Mouse (Mus musculus): Measurements from ENCODE around the gene Phc2. TPM values are rescaled to one million over a fixed set of nuclear protein-coding genes. Genes with fewer than 3 reads are reported as not detected.

Gene Phc2
- polyA plus RNA-seq, 1 experiment from 2014 or later: 101 TPM

DNA sequence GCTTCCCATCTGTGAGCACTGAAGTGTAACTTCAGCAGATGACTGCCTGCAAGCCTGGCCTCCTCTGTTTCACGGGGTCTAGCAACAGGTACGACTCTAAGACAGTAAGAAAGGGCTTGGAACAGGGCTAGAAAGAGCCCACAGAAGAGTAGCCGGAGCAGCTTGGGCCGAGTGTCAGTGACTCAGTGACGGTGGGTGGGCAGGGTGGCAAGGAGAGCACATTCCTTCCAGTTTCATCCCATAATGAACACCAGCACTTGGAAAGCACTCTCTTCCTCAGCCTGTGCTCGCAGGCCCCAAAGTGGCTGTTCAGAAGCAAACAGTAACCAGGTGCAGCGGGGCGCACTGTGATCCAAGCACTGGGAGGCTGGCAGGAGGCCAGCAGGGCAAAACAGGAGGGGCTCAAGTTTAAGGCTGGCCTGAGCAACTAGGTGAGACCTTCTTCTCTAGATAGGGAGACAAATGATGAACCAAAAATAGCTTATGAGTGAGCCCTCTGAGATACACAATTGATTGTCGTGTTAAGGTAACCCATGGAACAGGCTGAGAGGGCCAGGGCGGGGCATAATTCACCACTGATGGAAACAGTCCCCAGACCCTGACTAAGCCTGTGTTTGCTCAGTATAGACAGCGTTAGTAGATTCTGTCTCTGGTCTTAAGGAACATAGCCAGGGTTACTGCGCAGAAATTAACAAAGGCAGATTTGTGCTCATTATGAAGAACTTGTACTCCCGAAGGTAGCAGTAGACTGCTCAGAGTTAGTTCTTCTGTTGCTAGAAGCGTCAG is 83.5 kb downstream of the Phc2 start:
- Histone ChIP-seq H3K27me3 (no peaks in the 10 kb centered on the region), H3K27ac (replicated peaks) (peak overlapping the region; percentile 88), H3K9ac (peak overlapping the region; percentile 50; the same call in 1 of the 2 replicates), H3K36me3 (peaks cover 12% of the 10 kb centered on the region; the same call in 1 of the 2 replicates), H3K9me3 (no peaks in the 10 kb centered on the region), H3K4me1 (replicated peaks) (peaks cover 84% of the 10 kb centered on the region), H3K4me3 (no peak overlapping the region), H3K4me2 (peak overlapping the region; percentile 12; the same call in 1 of the 2 replicates)
- no peak for ATAC-seq (ENCODE audit: low read depth)
- 63% methylated on average over 14 of the region's 14 CpGs for WGBS

DNA sequence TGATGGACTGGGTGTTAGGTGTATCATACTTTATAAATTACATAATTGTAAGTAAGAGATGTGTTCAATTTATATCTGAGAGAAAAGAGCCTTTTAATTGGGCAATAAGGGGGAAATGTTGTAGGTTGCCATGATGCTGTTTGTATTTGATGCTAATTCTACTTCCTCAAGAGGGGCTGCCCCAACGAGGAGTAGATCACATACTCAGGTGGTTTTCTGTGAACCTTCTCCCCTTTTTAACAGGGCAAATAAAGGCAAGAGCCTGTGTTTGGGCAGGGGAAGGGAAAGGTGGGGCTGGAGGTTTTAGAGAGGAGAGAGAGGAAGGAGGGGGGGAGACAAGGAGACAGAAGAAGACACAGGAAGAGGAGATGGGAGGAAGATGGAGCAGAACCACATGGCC is 86.4 kb downstream of the Phc2 start:
- Histone ChIP-seq H3K27me3 (no peaks in the 10 kb centered on the region), H3K9ac (no peak overlapping the region), H3K4me1 (replicated peaks) (peaks cover 55% of the 10 kb centered on the region), H3K27ac (replicated peaks) (no peak overlapping the region), H3K36me3 (peaks cover 31% of the 10 kb centered on the region), H3K4me2 (no peak overlapping the region), H3K9me3 (no peaks in the 10 kb centered on the region), H3K4me3 (no peak overlapping the region)
- ATAC-seq (ENCODE audit: low read depth): no peak
- 87% methylated on average over 1 of the region's 1 CpGs for WGBS

DNA sequence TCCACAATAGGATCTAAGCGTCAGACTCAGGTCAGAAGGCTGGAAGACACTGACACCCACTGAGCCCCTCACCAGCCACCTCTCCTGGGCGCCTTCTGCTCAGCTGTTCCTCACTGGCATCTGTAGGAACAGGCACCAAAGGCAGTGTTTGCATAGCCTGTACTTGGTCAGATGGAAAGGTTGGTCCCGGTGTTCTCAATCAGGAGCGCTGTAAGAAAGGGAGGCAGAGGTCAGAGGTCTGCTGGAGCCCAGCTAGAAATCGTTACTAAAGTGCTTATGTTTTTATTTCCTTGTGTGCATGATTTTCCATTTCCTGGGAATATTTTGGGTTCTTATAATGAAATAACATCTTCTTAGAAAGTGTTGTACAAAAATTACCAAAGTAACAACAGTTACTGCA is 87.4 kb downstream of the Phc2 start:
- Histone ChIP-seq H3K27me3 (no peaks in the 10 kb centered on the region), H3K4me3 (no peak overlapping the region), H3K9me3 (no peaks in the 10 kb centered on the region), H3K9ac (no peak overlapping the region), H3K4me1 (replicated peaks) (peaks cover 46% of the 10 kb centered on the region), H3K27ac (replicated peaks) (0 out of 2 replicates have a peak overlapping the region, but pooled peaks have one; percentile 28), H3K36me3 (peaks cover 41% of the 10 kb centered on the region), H3K4me2 (no peak overlapping the region)
- whole genome bisulfite sequencing: 52% methylated on average over 5 of the region's 5 CpGs
- ATAC-seq (ENCODE audit: low read depth): no peak

DNA sequence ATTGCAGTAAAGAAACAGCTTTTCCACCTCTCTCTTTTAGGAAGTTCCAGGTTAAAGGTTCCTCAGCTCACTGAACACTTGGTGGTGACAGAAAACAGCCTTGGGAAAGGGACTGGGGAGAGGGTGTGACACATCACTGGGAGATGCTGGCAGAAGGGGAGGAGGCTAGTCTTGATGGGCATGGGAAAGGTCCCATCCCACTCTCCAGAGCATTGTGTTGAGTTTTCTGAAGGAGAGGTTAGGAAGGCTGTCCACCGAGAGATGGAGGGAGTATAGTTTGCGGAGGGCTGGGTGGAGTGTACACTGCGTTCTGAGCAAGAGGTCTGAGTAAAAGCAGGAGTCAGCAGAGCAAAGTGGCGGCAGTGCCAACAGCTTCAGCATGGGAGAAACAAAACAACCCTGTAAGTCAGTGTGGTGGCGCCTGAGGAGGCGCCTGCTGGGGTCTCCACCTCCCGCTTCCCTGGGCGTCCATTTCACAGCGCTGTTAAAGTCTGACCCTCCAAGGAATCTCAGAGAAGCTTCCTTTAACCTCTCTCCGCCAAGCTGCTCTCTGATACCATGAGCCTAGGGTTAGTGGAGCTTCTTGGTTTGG is 88.0 kb downstream of the Phc2 start:
- no peak overlapping the region for H3K4me3 ChIP-seq
- no peaks in the 10 kb centered on the region for H3K27me3 ChIP-seq
- H3K36me3 ChIP-seq: peaks cover 47% of the 10 kb centered on the region
- H3K27ac ChIP-seq (replicated peaks): peak overlapping the region; percentile 52; the same call in 1 of the 2 replicates
- peak overlapping the region; percentile 45; the same call in 1 of the 2 replicates for H3K9ac ChIP-seq
- peaks cover 45% of the 10 kb centered on the region for H3K4me1 ChIP-seq (replicated peaks)
- 0 out of 2 replicates have a peak overlapping the region, but pooled peaks have one; percentile 7 for H3K4me2 ChIP-seq
- ATAC-seq (ENCODE audit: low read depth): no peak
- whole genome bisulfite sequencing: 51% methylated on average over 10 of the region's 10 CpGs
- H3K9me3 ChIP-seq: no peaks in the 10 kb centered on the region

DNA sequence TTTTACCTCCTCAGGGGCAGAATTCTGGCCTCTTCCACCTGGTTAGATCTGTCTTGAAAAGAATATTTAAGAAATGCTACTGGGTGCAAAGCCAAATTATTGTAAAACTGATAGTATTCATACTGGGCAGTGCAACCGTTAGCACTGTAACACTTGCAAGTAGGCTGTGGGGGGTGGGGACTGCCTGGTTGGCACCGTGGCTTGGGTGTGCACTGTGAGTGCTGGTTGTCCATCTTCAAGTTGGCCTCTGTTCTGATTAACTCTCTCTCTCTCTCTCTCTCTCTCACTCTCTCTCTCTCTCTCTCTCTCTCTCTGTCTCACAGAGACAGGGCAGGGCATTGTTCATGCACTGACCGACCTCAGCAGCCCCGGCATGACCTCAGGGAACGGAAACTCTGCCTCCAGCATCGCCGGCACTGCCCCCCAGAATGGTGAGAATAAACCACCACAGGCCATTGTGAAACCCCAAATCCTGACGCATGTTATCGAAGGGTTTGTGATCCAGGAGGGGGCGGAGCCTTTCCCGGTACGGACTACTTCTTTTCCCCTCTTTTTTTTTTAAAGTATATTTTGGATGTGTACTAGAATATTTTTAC is 88.6 kb downstream of the Phc2 start:
- Histone ChIP-seq H3K9ac (no peak overlapping the region), H3K36me3 (peaks cover 53% of the 10 kb centered on the region), H3K4me1 (replicated peaks) (peaks cover 38% of the 10 kb centered on the region), H3K27ac (replicated peaks) (peak overlapping the region; percentile 52; the same call in 1 of the 2 replicates), H3K9me3 (no peaks in the 10 kb centered on the region), H3K4me2 (0 out of 2 replicates have a peak overlapping the region, but pooled peaks have one; percentile 7), H3K27me3 (no peaks in the 10 kb centered on the region), H3K4me3 (no peak overlapping the region)
- no peak for ATAC-seq (ENCODE audit: low read depth)
- 63% methylated on average over 12 of the region's 12 CpGs for WGBS

DNA sequence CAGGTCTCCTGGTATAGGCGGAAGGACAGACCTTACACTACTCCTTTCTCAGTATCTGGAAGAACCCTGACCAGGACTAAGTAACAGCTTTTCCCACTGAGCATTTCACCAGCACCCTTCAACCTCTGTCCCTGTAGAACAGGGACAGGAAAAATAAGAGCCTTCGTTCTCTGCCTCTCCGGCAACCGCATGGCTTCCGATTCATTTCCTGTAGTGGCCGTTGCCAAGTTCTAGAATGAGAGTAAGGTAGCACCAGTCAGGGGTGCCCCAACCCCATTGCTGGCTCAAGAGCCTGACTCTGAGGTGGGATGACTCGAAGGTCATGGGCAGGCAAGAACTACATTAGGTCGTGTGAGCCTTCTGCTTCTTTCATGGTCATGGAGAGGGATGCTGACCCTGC is 90.7 kb downstream of the Phc2 start:
- 92% methylated on average over 8 of the region's 8 CpGs for WGBS
- Histone ChIP-seq H3K9ac (no peak overlapping the region), H3K4me3 (no peak overlapping the region), H3K4me2 (no peak overlapping the region), H3K4me1 (replicated peaks) (peaks cover 31% of the 10 kb centered on the region), H3K27me3 (no peaks in the 10 kb centered on the region), H3K9me3 (no peaks in the 10 kb centered on the region), H3K27ac (replicated peaks) (no peak overlapping the region), H3K36me3 (peaks cover 71% of the 10 kb centered on the region)
- ATAC-seq (ENCODE audit: low read depth): no peak

DNA sequence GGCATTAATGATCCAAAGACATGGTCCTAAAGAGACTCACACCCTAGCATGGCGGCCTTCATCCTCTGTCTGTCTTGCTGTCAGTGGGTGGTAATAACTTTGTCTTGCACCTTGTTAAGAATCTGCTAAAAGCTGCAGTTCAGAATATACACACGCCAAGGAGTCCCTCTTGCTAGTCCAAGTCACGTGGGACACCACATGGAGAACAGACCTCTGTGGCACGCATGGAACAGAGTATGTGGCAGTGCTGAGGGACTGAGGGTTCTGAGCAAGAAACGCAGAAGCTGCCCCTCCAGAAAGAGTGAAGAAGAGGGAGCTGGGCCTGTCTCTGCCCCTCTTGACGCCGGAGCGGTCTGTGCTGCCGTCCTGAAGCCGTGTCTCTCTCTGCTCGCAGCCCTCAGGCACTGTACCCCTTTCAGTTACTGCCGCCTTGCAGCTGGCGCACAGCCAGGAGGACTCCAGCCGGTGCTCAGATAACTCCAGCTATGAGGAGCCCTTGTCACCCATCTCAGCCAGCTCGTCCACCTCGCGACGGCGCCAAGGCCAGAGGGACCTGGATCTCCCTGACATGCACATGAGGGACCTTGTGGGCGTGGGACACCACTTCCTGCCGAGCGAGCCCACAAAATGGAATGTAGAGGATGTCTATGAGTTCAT is 93.2 kb downstream of the Phc2 start:
- Histone ChIP-seq H3K4me3 (no peak overlapping the region), H3K27me3 (no peaks in the 10 kb centered on the region), H3K36me3 (peaks cover 95% of the 10 kb centered on the region), H3K4me2 (no peak overlapping the region), H3K27ac (replicated peaks) (0 out of 2 replicates have a peak overlapping the region, but pooled peaks have one; percentile 38), H3K4me1 (replicated peaks) (peaks cover 8% of the 10 kb centered on the region), H3K9me3 (no peaks in the 10 kb centered on the region), H3K9ac (no peak overlapping the region)
- peak; percentile 28; the same call in 1 of the 2 replicates for ATAC-seq (ENCODE audit: low read depth)
- 66% methylated on average over 22 of the region's 22 CpGs for WGBS

DNA sequence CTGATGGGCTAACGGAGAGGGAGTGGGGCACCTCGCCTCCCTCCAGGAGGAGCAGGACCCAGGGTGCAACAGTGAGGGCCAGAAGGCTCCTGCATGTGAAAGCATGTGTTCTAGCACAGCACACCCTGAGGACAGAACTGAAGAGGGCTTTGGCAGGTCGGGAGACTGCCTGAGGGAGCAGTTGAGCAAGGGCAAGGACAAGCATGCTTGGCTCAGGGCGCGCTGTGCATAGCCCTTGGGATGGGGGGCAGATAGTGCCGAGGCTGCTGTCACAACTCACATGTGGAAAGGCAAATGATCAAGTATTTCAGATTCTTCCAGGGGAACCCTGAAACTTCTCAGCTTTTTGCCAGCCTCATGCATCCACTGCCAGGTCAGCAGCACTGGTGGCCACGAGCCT is 93.8 kb downstream of the Phc2 start:
- H3K27ac ChIP-seq (replicated peaks): no peak overlapping the region
- WGBS: 90% methylated on average over 7 of the region's 7 CpGs
- H3K9ac ChIP-seq: no peak overlapping the region
- 0 out of 2 replicates have a peak, but pooled peaks cover 6% of the 10 kb centered on the region for H3K4me1 ChIP-seq (replicated peaks)
- no peak for ATAC-seq (ENCODE audit: low read depth)
- no peak overlapping the region for H3K4me3 ChIP-seq
- peaks cover 99% of the 10 kb centered on the region for H3K36me3 ChIP-seq
- H3K27me3 ChIP-seq: no peaks in the 10 kb centered on the region
- no peaks in the 10 kb centered on the region for H3K9me3 ChIP-seq
- no peak overlapping the region for H3K4me2 ChIP-seq

DNA sequence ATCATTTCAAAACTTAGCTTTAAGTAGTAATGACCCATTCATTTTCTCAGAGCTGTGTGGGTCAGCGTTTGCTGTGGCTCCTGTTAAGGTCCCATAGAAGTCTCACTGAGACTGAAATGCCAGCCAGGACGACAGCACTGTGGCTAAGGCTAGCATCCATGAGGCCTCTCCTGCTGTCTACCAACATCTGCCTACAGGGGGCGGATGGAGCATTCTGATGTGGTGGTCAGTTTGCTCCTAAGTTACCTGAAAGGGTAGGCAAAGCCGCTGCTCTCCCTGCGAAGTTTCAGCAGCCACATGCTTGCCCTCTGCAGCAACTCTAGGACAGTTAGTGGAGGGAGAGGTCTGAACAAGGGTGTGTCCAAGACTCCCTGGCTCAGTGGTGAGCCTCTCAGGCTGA is 96.5 kb downstream of the Phc2 start:
- no peak overlapping the region for H3K4me3 ChIP-seq
- peaks cover 93% of the 10 kb centered on the region for H3K36me3 ChIP-seq
- H3K27ac ChIP-seq (replicated peaks): no peak overlapping the region
- H3K4me2 ChIP-seq: no peak overlapping the region
- no peak for ATAC-seq (ENCODE audit: low read depth)
- H3K9ac ChIP-seq: no peak overlapping the region
- no peaks in the 10 kb centered on the region for H3K9me3 ChIP-seq
- H3K27me3 ChIP-seq: no peaks in the 10 kb centered on the region
- WGBS: 67% methylated on average over 5 of the region's 5 CpGs
- H3K4me1 ChIP-seq (replicated peaks): peaks cover 6% of the 10 kb centered on the region; the same call in 1 of the 2 replicates

DNA sequence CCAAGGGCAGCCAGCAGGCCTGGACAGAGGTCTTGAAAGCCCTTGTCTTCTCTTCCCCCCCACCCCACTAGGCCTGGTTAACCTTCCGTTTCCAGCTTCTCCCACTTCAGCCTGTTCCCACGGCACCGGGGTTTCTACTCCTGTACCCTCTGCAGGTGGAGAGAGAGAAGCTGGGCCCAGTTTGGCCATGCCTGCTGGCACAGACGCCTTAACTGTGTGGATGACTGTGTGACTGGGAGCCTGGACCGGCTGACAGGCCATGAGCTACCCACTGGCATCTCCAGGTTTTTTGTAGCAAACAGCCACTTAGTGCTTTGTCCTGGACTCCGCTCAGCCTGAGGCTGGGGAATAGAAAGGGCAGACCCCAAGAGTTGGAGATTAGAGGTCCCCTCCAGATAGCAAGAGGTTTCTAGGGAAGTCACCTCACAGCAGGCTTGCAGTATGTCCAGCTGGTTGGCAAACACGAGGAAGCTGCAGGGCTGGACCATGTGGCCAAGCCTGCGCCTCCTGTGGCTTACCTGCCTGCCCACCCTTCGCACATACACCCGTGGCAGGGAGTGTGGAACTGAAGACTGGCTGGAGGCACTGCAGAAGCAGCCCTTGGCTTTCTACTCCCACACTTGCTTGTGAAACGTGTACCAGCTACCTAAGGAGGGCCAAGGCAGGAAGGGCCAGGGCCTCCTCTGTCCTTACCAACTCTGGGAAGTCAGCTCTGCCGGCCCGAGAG is 97.7 kb downstream of the Phc2 start:
- Histone ChIP-seq H3K4me1 (replicated peaks) (peaks cover 2% of the 10 kb centered on the region; the same call in 1 of the 2 replicates), H3K4me2 (no peak overlapping the region), H3K4me3 (no peak overlapping the region), H3K9me3 (no peaks in the 10 kb centered on the region), H3K9ac (no peak overlapping the region), H3K36me3 (peaks cover 82% of the 10 kb centered on the region), H3K27ac (replicated peaks) (no peak overlapping the region), H3K27me3 (no peaks in the 10 kb centered on the region)
- no peak for ATAC-seq (ENCODE audit: low read depth)
- WGBS: 90% methylated on average over 13 of the region's 13 CpGs

DNA sequence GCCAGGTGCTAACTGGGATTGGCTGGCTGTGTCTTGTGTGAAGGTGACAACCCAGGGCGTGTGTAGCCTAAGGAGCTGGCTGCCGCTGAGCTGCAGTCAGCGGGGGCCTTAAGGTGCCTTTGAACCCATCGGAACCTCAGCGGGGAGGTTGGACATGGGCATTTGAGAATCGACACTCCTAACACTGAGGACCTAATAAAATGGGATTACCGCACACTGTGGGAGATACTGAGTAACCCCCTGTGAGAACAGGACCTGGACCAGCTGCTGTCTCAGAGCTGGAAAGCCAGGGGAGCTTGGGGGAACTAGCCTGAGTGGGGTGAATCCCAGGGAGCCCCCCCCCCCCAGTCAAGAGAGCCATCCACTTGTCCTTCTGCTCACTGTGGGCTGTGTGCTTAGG is 99.1 kb downstream of the Phc2 start:
- H3K9me3 ChIP-seq: no peaks in the 10 kb centered on the region
- H3K27ac ChIP-seq (replicated peaks): no peak overlapping the region
- no peaks in the 10 kb centered on the region for H3K27me3 ChIP-seq
- no peak overlapping the region for H3K4me3 ChIP-seq
- H3K9ac ChIP-seq: no peak overlapping the region
- peaks cover 68% of the 10 kb centered on the region for H3K36me3 ChIP-seq
- WGBS: 90% methylated on average over 7 of the region's 7 CpGs
- ATAC-seq (ENCODE audit: low read depth): no peak
- no peaks in the 10 kb centered on the region; the same call in 1 of the 2 replicates for H3K4me1 ChIP-seq (replicated peaks)
- H3K4me2 ChIP-seq: no peak overlapping the region
